Mouse (Mus musculus) T-cell, adult 66 days (primary cell): ENCODE measurements around the gene Kcnk6. TPM values are rescaled to one million over a fixed set of nuclear protein-coding genes. Genes with fewer than 3 reads are reported as not detected.

Source experiments
- total RNA-seq, 2 experiments: library from RNA; stranded (reverse); gene quantifications; 3 replicates in 1 of 2; 4 replicates in 1 of 2; pipeline ENCODE4 v1.2.4; 2023

Kcnk6 gene
- total RNA-seq, result 1 to 10 TPM in 1 of 2 experiments, under 1 TPM in 1; 0.50 to 1.2 TPM

DNA sequence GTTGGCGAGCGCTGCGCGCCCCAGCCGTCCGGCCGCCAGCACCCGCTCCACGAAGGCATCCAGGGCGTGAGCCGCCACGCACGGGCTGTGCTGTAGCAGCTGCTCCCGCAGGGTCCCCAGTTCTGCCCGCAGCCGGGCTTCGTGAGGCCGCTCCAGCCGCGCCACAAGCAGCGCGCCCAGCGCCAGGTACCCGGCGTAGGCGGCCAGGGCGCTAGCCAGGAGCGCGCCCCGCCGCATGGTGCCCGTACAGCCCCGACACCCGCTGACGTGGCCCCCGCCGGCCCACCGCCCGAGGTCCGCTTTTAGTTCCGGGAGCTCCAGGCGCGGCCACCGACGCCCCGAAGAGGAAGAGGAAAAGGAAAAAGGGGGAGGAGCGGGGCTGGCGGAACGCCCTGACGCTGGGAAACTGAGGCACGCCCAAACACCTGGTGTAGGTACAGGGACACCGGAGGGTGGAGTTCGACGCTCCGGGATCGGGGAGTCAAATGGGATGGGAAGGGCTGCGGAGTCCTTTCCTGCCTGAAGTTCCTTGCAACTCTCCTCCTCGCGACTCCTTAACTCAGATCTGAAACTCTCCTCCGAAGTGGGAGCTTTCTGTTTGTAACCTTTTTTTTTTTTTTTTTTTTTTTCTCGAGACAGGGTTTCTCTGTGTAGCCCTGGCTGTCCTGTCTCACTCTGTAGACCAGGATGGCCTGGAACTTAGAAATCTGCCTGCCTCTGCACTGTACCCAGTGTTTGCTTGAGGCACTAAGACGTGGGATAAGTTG lies at the start of gene Kcnk6:
Gene Kcnk6 (minus strand): TSS at position 269 of the 767 bp plus-strand sequence.

DNA sequence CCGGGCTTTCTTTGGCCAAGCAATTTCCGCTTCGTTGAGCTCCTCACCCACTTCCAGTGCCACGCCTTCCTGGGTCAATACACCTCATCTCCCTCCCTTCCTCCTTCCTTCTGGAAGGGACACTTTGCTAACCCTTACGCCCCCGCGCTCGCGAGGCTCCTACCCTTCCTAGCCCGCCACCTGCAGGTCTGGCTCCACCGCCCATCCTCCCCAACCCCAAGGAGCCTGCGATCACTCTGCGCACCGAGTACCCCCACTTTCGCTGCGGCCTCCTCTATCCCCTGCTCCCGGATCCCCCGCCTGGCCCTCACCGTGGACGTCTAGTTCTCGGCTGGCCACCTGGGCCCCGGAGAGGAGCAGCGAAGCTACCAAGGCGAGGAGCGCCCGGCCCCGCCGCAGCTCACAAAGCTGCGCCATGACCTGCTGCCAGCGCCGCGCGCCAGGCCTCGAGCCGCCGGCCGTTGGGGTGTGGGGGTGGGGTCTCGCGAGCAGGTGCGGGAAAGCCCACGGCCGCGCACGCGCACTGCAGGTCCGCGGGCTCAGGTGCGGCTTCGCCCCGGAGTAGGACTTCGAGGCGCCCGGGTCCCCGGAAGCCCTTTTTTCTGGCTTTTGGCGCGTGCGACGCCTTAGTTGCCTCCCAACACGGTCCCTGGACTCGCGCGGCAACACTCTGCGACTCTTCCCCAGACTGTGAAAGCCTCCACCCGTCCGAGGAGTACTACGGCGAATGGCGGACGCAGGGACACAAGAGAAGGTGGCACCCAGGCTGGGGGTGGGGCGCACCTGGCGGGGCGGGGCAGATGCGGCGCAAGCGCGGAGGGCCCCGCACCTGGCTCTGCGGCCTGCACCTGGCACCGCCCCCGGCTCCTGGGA lies 49.1 kb upstream of the Kcnk6 start, which contains the start of gene Spint2:
Gene Spint2 (minus strand): TSS at position 712 of the 873 bp plus-strand sequence.

DNA sequence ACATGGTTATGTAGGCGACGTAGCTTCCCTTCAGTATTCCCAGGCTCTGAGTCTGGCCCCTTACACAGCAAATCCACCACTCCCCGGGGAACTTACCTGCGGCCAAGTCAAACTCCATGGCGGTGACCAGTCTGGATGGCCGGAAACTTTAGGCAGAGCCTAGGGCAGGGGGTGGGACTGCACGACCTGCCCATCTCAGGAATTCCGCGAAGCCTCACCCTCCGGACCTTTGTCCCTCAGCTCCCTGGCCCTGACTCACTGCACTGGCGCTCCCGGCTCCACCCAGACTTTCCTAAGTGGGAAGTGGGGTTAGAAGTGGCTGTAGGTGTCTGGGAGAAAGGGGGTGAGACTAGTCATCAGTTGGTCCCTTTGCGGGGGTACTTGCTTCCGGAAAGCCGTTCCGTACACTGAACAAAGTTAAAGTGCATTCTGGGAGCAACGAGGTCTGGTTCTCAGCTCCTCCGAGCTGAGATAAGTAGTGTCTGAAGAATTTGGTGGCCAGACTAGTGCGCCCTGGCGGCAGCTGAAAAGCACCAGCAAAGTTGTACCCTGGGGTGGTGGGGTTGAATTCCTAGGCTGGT lies 16.0 kb upstream of the Kcnk6 start, which contains the start of gene 2200002D01Rik:
Gene 2200002D01Rik (minus strand): TSS at position 206 of the 581 bp plus-strand sequence.

DNA sequence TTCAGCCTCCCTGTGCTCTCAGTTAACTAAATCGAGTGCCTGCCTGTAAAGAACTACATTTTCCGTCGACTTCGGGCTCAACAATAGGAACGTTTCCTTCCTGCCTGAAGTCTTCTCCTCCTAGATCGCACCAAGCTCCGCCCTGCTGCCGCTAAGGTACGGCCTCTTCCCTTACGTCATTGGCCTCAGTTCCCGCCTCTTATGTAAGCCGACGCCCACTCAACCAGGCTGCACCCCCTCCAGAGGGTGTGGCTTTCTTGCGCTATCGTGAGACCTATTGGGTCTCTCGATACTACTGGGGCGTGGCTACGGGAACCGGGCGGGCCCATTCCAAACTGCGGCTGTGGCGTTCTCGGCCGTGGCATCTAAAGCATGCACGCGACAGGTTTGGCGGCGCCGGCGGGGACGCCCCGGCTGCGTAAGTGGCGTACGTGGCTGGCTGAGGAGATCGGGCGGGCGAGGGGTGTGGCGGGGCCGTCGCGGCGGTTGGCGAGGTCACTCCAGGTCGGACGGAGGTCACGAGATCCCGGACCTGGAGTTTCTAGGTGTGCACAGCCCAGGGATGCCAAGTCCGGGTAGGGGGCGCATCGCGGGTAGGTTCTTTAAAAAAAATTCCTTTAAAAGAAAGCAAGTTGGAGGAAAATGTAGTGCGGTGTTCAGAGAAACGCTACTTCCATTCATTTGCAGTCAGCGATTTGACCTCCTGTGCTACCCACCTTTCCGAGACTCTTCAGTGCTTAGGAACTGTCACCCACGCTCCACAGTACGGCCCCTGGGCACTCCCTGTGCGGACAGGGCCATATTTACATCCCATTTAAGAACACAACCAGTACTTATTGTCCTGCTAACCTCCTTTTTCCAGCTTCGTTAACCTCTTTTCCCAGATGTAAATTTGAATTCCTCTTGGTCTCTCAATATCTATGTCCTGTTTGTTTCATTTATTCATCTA lies 6.0 kb upstream of the Kcnk6 start, which contains the start of gene Yif1b:
Gene Yif1b (plus strand): TSS at position 311 of the 949 bp plus-strand sequence.

DNA sequence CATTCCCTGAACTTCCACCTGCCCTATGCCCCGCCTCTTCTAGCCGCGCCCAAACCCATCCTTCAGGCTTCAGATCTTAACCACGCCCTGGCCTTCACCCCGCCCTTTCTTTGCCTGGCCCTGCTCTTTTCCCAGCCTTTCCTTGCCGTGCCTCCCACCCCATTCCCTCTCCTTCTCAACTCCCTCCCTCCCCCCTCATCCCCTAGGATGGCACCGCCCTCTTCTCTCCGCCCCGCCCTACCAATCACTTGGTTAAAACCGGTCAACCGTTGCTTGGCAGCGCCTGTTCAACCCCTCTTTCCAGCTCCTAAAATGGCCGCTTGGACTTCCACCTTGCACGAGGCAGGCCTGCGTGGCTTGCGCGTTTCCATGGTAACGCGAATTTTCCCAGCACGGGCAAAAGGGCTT lies 18.6 kb downstream of the Kcnk6 start, which contains the start of gene Catsperg1:
Gene Catsperg1 (minus strand): TSS at position 361 of the 408 bp plus-strand sequence.

DNA sequence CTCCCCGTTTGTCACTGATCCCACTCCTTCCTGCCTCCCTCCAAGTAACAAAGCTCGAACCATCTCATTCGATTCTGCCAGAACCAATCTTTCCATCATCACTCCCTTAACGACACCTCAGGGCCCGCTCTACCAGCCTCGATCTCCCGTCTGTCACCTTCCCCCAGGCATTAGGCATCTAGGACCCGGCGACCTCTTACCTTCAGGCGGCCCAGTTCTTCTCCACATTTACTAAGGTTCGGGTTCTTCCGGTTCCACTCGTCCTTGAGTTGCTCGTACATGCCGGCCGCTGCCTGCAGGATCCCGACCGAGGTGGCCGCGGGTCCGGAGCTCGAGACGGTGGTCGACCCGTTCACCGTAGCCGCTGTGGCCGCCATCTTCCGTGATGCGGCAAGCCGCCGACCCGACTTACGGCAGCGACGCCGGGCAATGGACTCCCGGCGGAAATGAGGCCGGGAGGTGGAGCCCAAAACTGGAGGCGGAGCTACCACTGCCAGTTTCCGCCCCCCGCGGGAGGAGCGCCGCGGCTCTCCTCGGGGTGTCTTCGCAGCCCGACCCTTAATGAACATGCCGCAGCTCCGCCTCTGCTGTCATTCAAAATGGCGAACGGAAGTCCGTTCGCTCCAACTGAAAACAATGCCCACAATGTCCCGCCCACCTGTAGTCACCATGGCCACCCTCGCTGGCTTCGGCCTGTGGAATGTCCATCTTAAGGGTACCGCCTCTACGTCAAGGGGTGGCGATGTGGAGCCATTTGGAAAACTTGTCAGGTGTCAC lies 52.0 kb downstream of the Kcnk6 start, which contains the start of gene Psmd8:
Gene Psmd8 (minus strand): TSS at position 625 of the 777 bp plus-strand sequence.

Other genes starting within 250 kb of the Kcnk6 start
- gene Ryr1, start 107.3 kb downstream of the Kcnk6 start, total RNA-seq, result under 1 TPM; 0.03 TPM
- gene Rasgrp4, start 97.7 kb downstream of the Kcnk6 start, total RNA-seq, result 1 to 10 TPM; 2.1 to 2.3 TPM
- gene Fam98c, start 76.3 kb downstream of the Kcnk6 start, total RNA-seq, result 10 to 100 TPM; 35.8 to 38.2 TPM
- not detected for gene Ggn, start 62.3 kb downstream of the Kcnk6 start, total RNA-seq
- 1 to 10 TPM; 1.3 to 4.0 TPM for gene Spred3, start 62.1 kb downstream of the Kcnk6 start, total RNA-seq
- 100 to 1,000 TPM; 133 to 146 TPM for gene Psmd8, start 51.8 kb downstream of the Kcnk6 start, total RNA-seq
- under 1 TPM; 0.67 to 0.89 TPM for gene Catsperg1, start 18.5 kb downstream of the Kcnk6 start, total RNA-seq
- 10 to 100 TPM; 23.8 to 24.2 TPM for gene Yif1b, start 5.8 kb upstream of the Kcnk6 start, total RNA-seq
- 1 to 10 TPM; 3.1 to 5.9 TPM for gene 2200002D01Rik, start 16.0 kb upstream of the Kcnk6 start, total RNA-seq
- 10 to 100 TPM; 72.2 to 76.1 TPM for gene Spint2, start 49.4 kb upstream of the Kcnk6 start, total RNA-seq
- not detected for gene Ppp1r14a, start 56.8 kb upstream of the Kcnk6 start, total RNA-seq
- not detected for gene Dpf1, start 71.4 kb upstream of the Kcnk6 start, total RNA-seq